Mouse (Mus musculus) heart, adult 2 months (tissue): Measurements from ENCODE around the gene Steap3.

Experiments used
- CTCF ChIP-seq: fragments of 200-600 bp; IDR thresholded peaks from 2 replicates; pipeline ENCODE4 v1.8.1; 2022; ENCODE audit warnings: antibody characterized with exemption, mild to moderate bottlenecking, moderate library complexity
- EP300 ChIP-seq: fragments of 200-500 bp; IDR thresholded peaks from 2 replicates; pipeline ENCODE4 v1.6.1; 2011; ENCODE audit warnings: low read depth, low read length, control low read depth; ENCODE audit not compliant: insufficient read depth
- POLR2A ChIP-seq: fragments of 200-500 bp; IDR thresholded peaks from 2 replicates; pipeline ENCODE4 v1.6.1; 2011; ENCODE audit warnings: mild to moderate bottlenecking, low read depth, low read length, control low read depth; ENCODE audit not compliant: insufficient read depth

DNA sequence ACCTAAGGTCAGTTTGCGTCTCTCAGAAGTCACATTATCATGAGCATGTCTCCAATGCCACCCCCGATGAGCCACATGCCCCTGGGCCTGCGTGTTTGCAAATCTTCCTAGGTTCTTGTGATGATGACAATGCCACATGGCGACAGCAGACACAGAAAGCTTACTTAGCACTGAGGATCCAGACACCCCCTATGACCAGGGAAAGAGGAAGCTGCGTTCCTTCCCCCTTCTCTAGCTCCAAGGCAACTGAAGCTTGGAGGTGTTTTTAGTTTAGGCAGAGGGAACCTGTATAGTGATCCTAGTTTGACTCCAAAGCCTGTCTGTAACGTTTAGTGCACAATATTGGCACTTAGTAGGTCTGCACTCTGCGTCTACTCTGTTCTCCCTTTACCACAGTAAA lies 102.2 kb downstream of the Steap3 start:
- TF ChIP-seq POLR2A = no peak
- TF ChIP-seq CTCF = no peak
- no peak for TF ChIP-seq EP300
